Mouse (Mus musculus) cerebellum, adult 2 months (tissue): ENCODE measurements around the gene Aldh5a1. TPM values are rescaled to one million over a fixed set of nuclear protein-coding genes. Genes with fewer than 3 reads are reported as not detected.

ENCODE experiments used
- DNase-seq, 2 experiments: peaks; one replicate each; pipeline ENCODE4 v3.0.0; 2021
- H3K27ac ChIP-seq: fragments of 200-500 bp; 2 replicates; pipeline ENCODE4 v1.5.1; 2012; ENCODE audit warnings: low read length, control low read depth, inconsistent platforms; ENCODE audit not compliant: insufficient read depth
- H3K27me3 ChIP-seq: fragments of 200-500 bp; 2 replicates; pipeline ENCODE4 v1.6.1; 2012; ENCODE audit warnings: inconsistent platforms, mild to moderate bottlenecking, low read length, moderate library complexity; ENCODE audit not compliant: control insufficient read depth, insufficient read depth
- H3K4me1 ChIP-seq: fragments of 200-500 bp; 2 replicates; pipeline ENCODE4 v1.6.1; 2011; ENCODE audit warnings: low read length; ENCODE audit not compliant: control insufficient read depth, insufficient read depth
- H3K4me3 ChIP-seq: fragments of 200-500 bp; replicated peaks from 2 replicates; pipeline ENCODE3; 2011; ENCODE audit warnings: mild to moderate bottlenecking, low read depth, low read length, control low read depth; ENCODE audit not compliant: insufficient read depth
- CTCF ChIP-seq: fragments of 200-500 bp; IDR thresholded peaks from 2 replicates; pipeline ENCODE4 v1.5.1; 2011; ENCODE audit warnings: low read depth, mild to moderate bottlenecking, control low read depth, low read length, moderate library complexity, borderline replicate concordance; ENCODE audit not compliant: insufficient read depth
- POLR2A ChIP-seq: fragments of 200-500 bp; IDR thresholded peaks from 2 replicates; pipeline ENCODE4 v1.6.1; 2011; ENCODE audit warnings: low read length, control low read depth, borderline replicate concordance; ENCODE audit not compliant: insufficient read depth
- polyA plus RNA-seq: library from polyadenylated mRNA; depleted of rRNA; stranded (reverse); fragments of >200 nt; gene quantifications from 2 replicates; pipeline ENCODE4 v1.2.3, GENCODE M21; 2012; rRNA removed

Aldh5a1 gene
- polyA plus RNA-seq, 1 experiment, result 43.6 TPM

- DNase-seq, result no peak
- TF ChIP-seq POLR2A (no peak), CTCF (no peak)
- H3K27ac ChIP-seq, result no peak overlapping the region
These were observed 78.3 kb downstream of the Aldh5a1 start for GRCm38 (mm10) chr13:24859115-24859514.

More at GRCm38 (mm10) chr13:24859115-24859514, 78.3 kb downstream of the Aldh5a1 start:
- H3K4me1 ChIP-seq, result no peaks in the 10 kb centered on the region
- H3K4me3 ChIP-seq, result no peak overlapping the region
- H3K27me3 ChIP-seq, result no peaks in the 10 kb centered on the region

Other genes with a start within 250 kb of the Aldh5a1 start
- gene Armh2, start 196.4 kb downstream of the Aldh5a1 start, polyA plus RNA-seq, result not detected in 2 replicates
- 7.9 and 8.3 TPM in 2 replicates for gene Gmnn, start 175.7 kb downstream of the Aldh5a1 start, polyA plus RNA-seq
- 106 and 107 TPM in 2 replicates for gene BC005537, start 136.0 kb downstream of the Aldh5a1 start, polyA plus RNA-seq
- gene Acot13, start 106.1 kb downstream of the Aldh5a1 start, polyA plus RNA-seq, result 150 and 152 TPM in 2 replicates
- 43.4 and 46.3 TPM in 2 replicates for gene Tdp2, start 106.0 kb downstream of the Aldh5a1 start, polyA plus RNA-seq
- 4.7 and 5.6 TPM in 2 replicates for gene D130043K22Rik, start 92.5 kb downstream of the Aldh5a1 start, polyA plus RNA-seq
- gene Gpld1, start 5.5 kb upstream of the Aldh5a1 start, polyA plus RNA-seq, result 28.5 and 29.8 TPM in 2 replicates
- gene Mrs2, start 82.7 kb upstream of the Aldh5a1 start, polyA plus RNA-seq, result 49.0 and 57.1 TPM in 2 replicates
- 4.1 and 4.9 TPM in 2 replicates for gene Dcdc2a, start 118.3 kb upstream of the Aldh5a1 start, polyA plus RNA-seq